Mouse (Mus musculus) spleen, adult 18-20 months (tissue): Measurements from ENCODE around the gene Shb.

ENCODE experiments used
- DNase-seq, 2 experiments: peaks; one replicate each; pipeline ENCODE4 v3.0.0; 2022; ENCODE audit warnings: mixed read lengths in 2 of 2

Gene Shb

GRCm38 (mm10) chr4:45447196-45447595 lies 85.1 kb downstream of the Shb start:
- no peak for DNase-seq

GRCm38 (mm10) chr4:45445235-45445634 lies 87.0 kb downstream of the Shb start:
- no peak for DNase-seq

- DNase-seq = no peak
Observed at GRCm38 (mm10) chr4:45444813-45445212, 87.5 kb downstream of the Shb start.

GRCm38 (mm10) chr4:45443652-45444051 lies 88.6 kb downstream of the Shb start:
- DNase-seq = no peak

- no peak for DNase-seq
Observed at GRCm38 (mm10) chr4:45442237-45442636, 90.0 kb downstream of the Shb start.

GRCm38 (mm10) chr4:45441778-45442177 lies 90.5 kb downstream of the Shb start:
- DNase-seq = no peak

- DNase-seq = no peak
Observed at GRCm38 (mm10) chr4:45439281-45439680, 93.0 kb downstream of the Shb start.

- no peak for DNase-seq
Observed at GRCm38 (mm10) chr4:45437010-45437409, 95.3 kb downstream of the Shb start.

- DNase-seq = no peak
Observed at GRCm38 (mm10) chr4:45436383-45436913, 95.8 kb downstream of the Shb start.

- DNase-seq = no peak
Observed at GRCm38 (mm10) chr4:45435899-45436298, 96.4 kb downstream of the Shb start.

GRCm38 (mm10) chr4:45434681-45435080 lies 97.6 kb downstream of the Shb start:
- no peak for DNase-seq

GRCm38 (mm10) chr4:45434071-45434470 lies 98.2 kb downstream of the Shb start:
- no peak for DNase-seq

- no peak for DNase-seq
Observed at GRCm38 (mm10) chr4:45431806-45432205, 100.5 kb downstream of the Shb start.

- DNase-seq = no peak
Observed at GRCm38 (mm10) chr4:45431316-45431715, 101.0 kb downstream of the Shb start.

GRCm38 (mm10) chr4:45429451-45429850 lies 102.8 kb downstream of the Shb start:
- DNase-seq = no peak

- no peak for DNase-seq
Observed at GRCm38 (mm10) chr4:45426724-45427457, 105.4 kb downstream of the Shb start.

GRCm38 (mm10) chr4:45423406-45423805 lies 108.9 kb downstream of the Shb start:
- DNase-seq = no peak

- DNase-seq = no peak
Observed at GRCm38 (mm10) chr4:45422640-45423039, 109.6 kb downstream of the Shb start.

- DNase-seq = no peak
Observed at GRCm38 (mm10) chr4:45421519-45422260, 110.6 kb downstream of the Shb start.

GRCm38 (mm10) chr4:45420733-45421132 lies 111.5 kb downstream of the Shb start:
- DNase-seq = no peak

GRCm38 (mm10) chr4:45419051-45419450 lies 113.2 kb downstream of the Shb start:
- DNase-seq = no peak

- peak in 1 of 2 experiments; percentile 60 for DNase-seq
Observed at GRCm38 (mm10) chr4:45418229-45418950, 113.9 kb downstream of the Shb start.

GRCm38 (mm10) chr4:45416314-45416713 lies 116.0 kb downstream of the Shb start:
- DNase-seq = no peak
